Mouse (Mus musculus) heart, embryonic 14.5 days (tissue): Measurements from ENCODE around the gene Hes3. TPM values are rescaled to one million over a fixed set of nuclear protein-coding genes. Genes with fewer than 3 reads are reported as not detected.

Source experiments
- ATAC-seq: fragments of 200-750 bp; cut with Nextera tagmentation; 2 replicates; pipeline ENCODE4 v1.8.0; 2017; ENCODE audit warnings: low read depth, moderate TSS enrichment; ENCODE audit not compliant: insufficient number of reproducible peaks, insufficient read depth, low FRiP score
- H3K27ac ChIP-seq, 2 experiments: fragments of 200-500 bp in 1 of 2; fragments of 300-500 bp in 1 of 2; sonication (generic) in 1 of 2; replicated peaks in 1 of 2; 2 replicates each; pipeline ENCODE4 v1.5.1; 2012 to 2014; ENCODE audit warnings: low read depth in 2 of 2, low read length in 2 of 2, control low read depth in 1 of 2, mild to moderate bottlenecking in 1 of 2, mixed read lengths in 1 of 2; ENCODE audit not compliant: control insufficient read depth in 1 of 2, insufficient read depth in 1 of 2
- H3K27me3 ChIP-seq: fragments of 300-500 bp; sonication (generic); 2 replicates; pipeline ENCODE4 v1.6.1; 2014; ENCODE audit warnings: mild to moderate bottlenecking, low read length, control low read depth; ENCODE audit not compliant: control insufficient read depth, insufficient read depth
- H3K36me3 ChIP-seq: fragments of 300-500 bp; sonication (generic); 2 replicates; pipeline ENCODE4 v1.6.1; 2014; ENCODE audit warnings: mild to moderate bottlenecking, control low read depth, low read length, mixed read lengths; ENCODE audit not compliant: control insufficient read depth, insufficient read depth
- H3K4me1 ChIP-seq, 2 experiments: fragments of 200-500 bp in 1 of 2; fragments of 300-500 bp in 1 of 2; sonication (generic) in 1 of 2; 2 replicates each; pipeline ENCODE4 v1.6.1; 2012 to 2014; ENCODE audit warnings: low read length in 2 of 2, control low read depth in 1 of 2, mixed read lengths in 1 of 2; ENCODE audit not compliant: control insufficient read depth in 2 of 2, insufficient read depth in 2 of 2
- H3K4me2 ChIP-seq: fragments of 300-500 bp; sonication (generic); 2 replicates; pipeline ENCODE4 v1.6.1; 2014; ENCODE audit warnings: mild to moderate bottlenecking, low read length
- H3K4me3 ChIP-seq, 2 experiments: fragments of 200-500 bp in 1 of 2; fragments of 300-500 bp in 1 of 2; sonication (generic) in 1 of 2; 2 replicates each; pipeline ENCODE4 v1.5.1; 2012 to 2014; ENCODE audit warnings: low read length in 2 of 2, mild to moderate bottlenecking in 2 of 2, control low read depth in 1 of 2, low read depth in 1 of 2, moderate library complexity in 1 of 2; ENCODE audit not compliant: control insufficient read depth in 1 of 2, insufficient read depth in 1 of 2
- H3K9ac ChIP-seq: fragments of 300-500 bp; sonication (generic); 2 replicates; pipeline ENCODE4 v1.6.1; 2014; ENCODE audit warnings: mild to moderate bottlenecking, low read length
- H3K9me3 ChIP-seq: fragments of 300-500 bp; sonication (generic); 2 replicates; pipeline ENCODE4 v1.6.1; 2016; ENCODE audit warnings: low read length, control low read depth; ENCODE audit not compliant: control insufficient read depth
- WGBS: fragments of 180-500 bp; shearing (Covaris S2); extraction: QIAGEN DNeasy Blood & Tissue Kit; methylation state at CpG from one replicate; pipeline ENCODE4 v1.1.7; 2014; 5-methylcytosine and 5-hydroxymethylcytosine counted together
- polyA plus RNA-seq: library from polyadenylated mRNA; unstranded; fragments of >200 nt; fragmentation: Nextera tagmentation; extraction: Ambion mirVana; gene quantifications from 2 replicates; pipeline ENCODE4 v1.2.1, GENCODE M21; 2014

Gene Hes3
- polyA plus RNA-seq, 1 experiment from 2014 or later, result not detected

- ATAC-seq, result no peak
- H3K4me3 ChIP-seq, result no peak overlapping the region
These were observed 4.5 kb upstream of the Hes3 start for GRCm38 (mm10) chr4:152295916-152296315.

GRCm38 (mm10) chr4:152294188-152294929 lies 2.9 kb upstream of the Hes3 start:
- Histone ChIP-seq H3K4me2 (no peak overlapping the region), H3K36me3 (peaks cover under 1% of the 10 kb centered on the region; the same call in 1 of the 2 replicates), H3K4me3 (no peak overlapping the region), H3K27ac (peak overlapping the region in 1 of 2 experiments; percentile 56; a peak in 2 of 4 replicates), H3K9ac (no peak overlapping the region), H3K27me3 (peaks cover 43% of the 10 kb centered on the region), H3K9me3 (no peaks in the 10 kb centered on the region), H3K4me1 (peaks cover 13 to 17% of the 10 kb centered on the region in 2 experiments)
- ATAC-seq, result no peak
- WGBS, result 49% methylated on average over 10 of the region's 10 CpGs

More at GRCm38 (mm10) chr4:152295916-152296315, 4.5 kb upstream of the Hes3 start:
- Histone ChIP-seq H3K9ac (no peak overlapping the region), H3K4me1 (peaks cover 13% of the 10 kb centered on the region in 2 experiments), H3K27ac (peak overlapping the region; percentile 41 to 79), H3K36me3 (peaks cover 16% of the 10 kb centered on the region), H3K4me2 (peak overlapping the region; percentile 36), H3K9me3 (no peaks in the 10 kb centered on the region), H3K27me3 (peaks cover 29% of the 10 kb centered on the region)
- WGBS, result 31% methylated on average over 4 of the region's 4 CpGs

- WGBS, result 45% methylated on average over 12 of the region's 12 CpGs
- Histone ChIP-seq H3K27me3 (peaks cover 59% of the 10 kb centered on the region), H3K27ac (no peak overlapping the region), H3K9ac (no peak overlapping the region), H3K4me2 (no peak overlapping the region), H3K9me3 (no peaks in the 10 kb centered on the region), H3K36me3 (no peaks in the 10 kb centered on the region), H3K4me1 (peaks cover 6% of the 10 kb centered on the region in 2 experiments; a peak in 3 of 4 replicates), H3K4me3 (no peak overlapping the region)
- no peak for ATAC-seq
These were observed 772 bp upstream of the Hes3 start for GRCm38 (mm10) chr4:152292102-152292765.

- H3K4me1 ChIP-seq, result peaks cover 3 to 9% of the 10 kb centered on the region in 2 experiments
- no peak overlapping the region for H3K27ac ChIP-seq
- H3K4me3 ChIP-seq, result no peak overlapping the region
- WGBS, result 18% methylated on average over 11 of the region's 11 CpGs
- no peak overlapping the region for H3K4me2 ChIP-seq
- H3K36me3 ChIP-seq, result no peaks in the 10 kb centered on the region
- ATAC-seq, result no peak
- H3K9ac ChIP-seq, result no peak overlapping the region
- peaks cover 71% of the 10 kb centered on the region for H3K27me3 ChIP-seq
- H3K9me3 ChIP-seq, result no peaks in the 10 kb centered on the region
These were observed 471 bp downstream of the Hes3 start for GRCm38 (mm10) chr4:152290991-152291390.

GRCm38 (mm10) chr4:152290385-152290784 lies 1.1 kb downstream of the Hes3 start:
- WGBS, result under 1% methylated on average over 39 of the region's 39 CpGs
- H3K36me3 ChIP-seq, result no peaks in the 10 kb centered on the region
- H3K27ac ChIP-seq, result no peak overlapping the region
- peak overlapping the region; percentile 29 for H3K4me2 ChIP-seq
- H3K4me1 ChIP-seq, result peaks cover 1 to 9% of the 10 kb centered on the region in 2 experiments
- no peaks in the 10 kb centered on the region for H3K9me3 ChIP-seq
- peak overlapping the region in 1 of 2 experiments; percentile 21; a peak in 2 of 4 replicates for H3K4me3 ChIP-seq
- H3K9ac ChIP-seq, result no peak overlapping the region
- H3K27me3 ChIP-seq, result peaks cover 76% of the 10 kb centered on the region
- ATAC-seq, result no peak

- no peaks in the 10 kb centered on the region for H3K9me3 ChIP-seq
- no peak for ATAC-seq
- 57% methylated on average over 18 of the region's 18 CpGs for WGBS
- no peak overlapping the region for H3K9ac ChIP-seq
- no peak overlapping the region for H3K27ac ChIP-seq
- H3K36me3 ChIP-seq, result peaks cover 5% of the 10 kb centered on the region; the same call in 1 of the 2 replicates
- H3K4me2 ChIP-seq, result no peak overlapping the region
- no peak overlapping the region for H3K4me3 ChIP-seq
- H3K4me1 ChIP-seq, result peaks cover 0 to 9% of the 10 kb centered on the region in 2 experiments; a peak in 3 of 4 replicates
- peaks cover 91% of the 10 kb centered on the region for H3K27me3 ChIP-seq
These were observed 3.0 kb downstream of the Hes3 start for GRCm38 (mm10) chr4:152288398-152288945.

- no peak overlapping the region for H3K9ac ChIP-seq
- no peak overlapping the region for H3K4me3 ChIP-seq
- peaks cover 4 to 19% of the 10 kb centered on the region in 2 experiments; a peak in 3 of 4 replicates for H3K4me1 ChIP-seq
- H3K27ac ChIP-seq, result no peak overlapping the region
- no peaks in the 10 kb centered on the region for H3K9me3 ChIP-seq
- WGBS, result 20% methylated on average over 19 of the region's 19 CpGs
- peaks cover 5% of the 10 kb centered on the region; the same call in 1 of the 2 replicates for H3K36me3 ChIP-seq
- H3K4me2 ChIP-seq, result no peak overlapping the region
- no peak for ATAC-seq
- H3K27me3 ChIP-seq, result peaks cover 89% of the 10 kb centered on the region
These were observed 3.9 kb downstream of the Hes3 start for GRCm38 (mm10) chr4:152287317-152288120.
